Mouse (Mus musculus) midbrain, postnatal 0 days (tissue): Measurements from ENCODE around the gene Hgfac. TPM values are rescaled to one million over a fixed set of nuclear protein-coding genes. Genes with fewer than 3 reads are reported as not detected.

Source experiments
- ATAC-seq: fragments of 200-750 bp; cut with Nextera tagmentation; 2 replicates; pipeline ENCODE4 v1.8.0; 2017; ENCODE audit warnings: moderate number of reproducible peaks, mild to moderate bottlenecking, moderate TSS enrichment, moderate library complexity; ENCODE audit not compliant: low FRiP score
- DNase-seq: peaks from one replicate; pipeline ENCODE4 v3.0.0-alpha.2; 2015; ENCODE audit warnings: low spot score
- H3K27ac ChIP-seq: fragments of 300-500 bp; sonication (generic); 2 replicates; pipeline ENCODE4 v1.5.1; 2014; ENCODE audit warnings: low read depth, mild to moderate bottlenecking, low read length, mixed read lengths
- H3K27me3 ChIP-seq: fragments of 300-500 bp; sonication (generic); 2 replicates; pipeline ENCODE4 v1.6.1; 2014; ENCODE audit warnings: low read length, control low read depth, mixed read lengths; ENCODE audit not compliant: insufficient read depth
- H3K36me3 ChIP-seq: fragments of 300-500 bp; sonication (generic); 2 replicates; pipeline ENCODE4 v1.6.1; 2014; ENCODE audit warnings: low read length, control low read depth, mixed read lengths; ENCODE audit not compliant: insufficient read depth
- H3K4me1 ChIP-seq: fragments of 300-500 bp; sonication (generic); 2 replicates; pipeline ENCODE4 v1.6.1; 2014; ENCODE audit warnings: mild to moderate bottlenecking, control low read depth, antibody characterized with exemption, low read length, mixed read lengths; ENCODE audit not compliant: insufficient read depth
- H3K4me2 ChIP-seq: fragments of 300-500 bp; sonication (generic); 2 replicates; pipeline ENCODE4 v1.6.1; 2014; ENCODE audit warnings: low read depth, mild to moderate bottlenecking, low read length, mixed read lengths; ENCODE audit not compliant: poor library complexity, severe bottlenecking
- H3K4me3 ChIP-seq: fragments of 300-500 bp; sonication (generic); 2 replicates; pipeline ENCODE4 v1.5.1; 2014; ENCODE audit warnings: low read depth, mild to moderate bottlenecking, low read length, moderate library complexity
- H3K9ac ChIP-seq: fragments of 300-500 bp; sonication (generic); replicated peaks from 2 replicates; pipeline ENCODE4 v1.6.1; 2014; ENCODE audit warnings: mild to moderate bottlenecking, low read length, moderate library complexity, mixed read lengths; ENCODE audit not compliant: poor library complexity, severe bottlenecking
- H3K9me3 ChIP-seq: fragments of 300-500 bp; sonication (generic); 2 replicates; pipeline ENCODE4 v1.6.1; 2016; ENCODE audit warnings: low read length, control low read depth
- CTCF ChIP-seq: IDR thresholded peaks from 2 replicates; pipeline ENCODE4 v1.5.1; 2016; ENCODE audit warnings: antibody characterized with exemption, mild to moderate bottlenecking
- WGBS: fragments of 180-500 bp; shearing (Covaris S2); extraction: QIAGEN DNeasy Blood & Tissue Kit; methylation state at CpG from one replicate; pipeline ENCODE4 v1.1.7; 2014; 5-methylcytosine and 5-hydroxymethylcytosine counted together
- polyA plus RNA-seq: library from polyadenylated mRNA; unstranded; fragments of >200 nt; fragmentation: Nextera tagmentation; extraction: Ambion mirVana; gene quantifications from 2 replicates; pipeline ENCODE4 v1.2.1, GENCODE M21; 2015
- total RNA-seq: library from RNA; depleted of rRNA; stranded (reverse); fragments of >200 nt; gene quantifications from 2 replicates; pipeline ENCODE4 v1.2.3, GENCODE M21; 2014

The Hgfac gene
- total and polyA plus RNA-seq, 2 experiments from 2014 or later = 0.11 to 0.23 TPM

DNA sequence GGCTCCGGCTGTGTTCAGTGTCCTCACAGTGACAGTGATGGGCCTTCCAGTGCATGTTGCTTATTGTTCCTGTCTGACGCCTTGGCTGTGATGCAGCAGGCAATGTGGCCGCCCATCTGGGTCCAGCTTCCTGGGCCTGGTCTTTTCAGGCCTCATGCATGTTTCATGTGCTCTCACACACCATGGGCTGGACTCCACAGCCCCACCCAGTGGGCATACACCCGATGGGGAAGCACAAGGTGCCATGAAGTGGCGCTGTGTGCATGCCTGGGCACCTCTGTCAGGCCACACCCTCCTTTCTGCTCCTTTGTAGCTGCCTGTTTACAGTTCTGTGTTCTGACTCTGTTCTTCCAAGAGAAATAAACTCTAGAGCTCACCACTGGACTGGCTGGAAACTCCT, 8.2 kb upstream of the Hgfac start:
- H3K27ac ChIP-seq = no peak overlapping the region
- H3K4me1 ChIP-seq = no peaks in the 10 kb centered on the region
- peak; percentile 46 for TF ChIP-seq CTCF
- DNase-seq = no peak
- no peak for ATAC-seq
- no peaks in the 10 kb centered on the region for H3K9me3 ChIP-seq
- H3K9ac ChIP-seq = no peak overlapping the region
- no peaks in the 10 kb centered on the region for H3K27me3 ChIP-seq
- peaks cover 29% of the 10 kb centered on the region for H3K36me3 ChIP-seq
- no peak overlapping the region for H3K4me2 ChIP-seq
- no peak overlapping the region for H3K4me3 ChIP-seq
- WGBS = 68% methylated on average over 5 of the region's 5 CpGs

DNA sequence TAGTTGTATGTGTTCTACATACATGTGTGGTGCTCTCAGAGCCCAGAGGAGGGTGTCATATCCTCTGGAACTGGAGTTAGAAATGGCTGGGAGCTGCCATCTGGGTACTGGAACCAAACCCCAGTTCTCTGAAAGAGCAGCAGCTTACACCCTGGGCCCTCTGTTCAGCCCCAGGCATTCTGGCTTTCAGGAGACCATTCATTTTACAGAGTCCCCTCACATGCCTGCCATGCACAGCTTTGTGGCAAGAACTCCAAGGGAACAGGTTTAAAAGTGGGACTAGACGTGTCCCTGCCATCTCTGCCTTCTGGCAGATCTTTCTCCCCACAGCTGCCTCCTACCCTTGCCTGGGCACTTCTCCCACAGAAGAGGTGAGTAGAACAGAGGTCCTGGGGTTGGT, 7.7 kb upstream of the Hgfac start:
- 79% methylated on average over 1 of the region's 1 CpGs for WGBS
- Histone ChIP-seq H3K9me3 (no peaks in the 10 kb centered on the region), H3K36me3 (peaks cover 24% of the 10 kb centered on the region), H3K4me3 (no peak overlapping the region), H3K4me2 (no peak overlapping the region), H3K27ac (no peak overlapping the region), H3K9ac (no peak overlapping the region), H3K4me1 (no peaks in the 10 kb centered on the region), H3K27me3 (no peaks in the 10 kb centered on the region)
- ATAC-seq (no peak), DNase-seq (no peak)
- TF ChIP-seq CTCF = no peak

DNA sequence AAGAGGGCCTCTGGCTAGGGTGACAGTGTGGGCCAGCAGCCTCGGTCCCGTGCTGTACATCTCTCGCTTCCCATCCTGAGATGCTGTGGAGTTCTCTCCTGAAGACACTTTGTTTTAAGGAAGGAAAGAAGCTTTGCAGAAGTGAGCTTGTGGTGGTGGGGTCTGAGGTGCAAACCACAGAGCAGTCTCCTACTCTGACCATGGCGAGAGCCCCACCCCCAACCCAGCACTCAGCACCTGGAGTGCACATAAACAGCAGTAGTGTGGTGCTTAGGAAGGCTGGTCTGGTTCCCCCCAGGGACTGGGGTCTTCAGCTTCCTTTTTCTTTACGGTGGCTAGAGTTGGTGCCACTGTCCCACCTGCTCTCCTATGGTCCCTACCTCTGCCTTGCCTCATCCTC, 6.2 kb upstream of the Hgfac start:
- WGBS = 89% methylated on average over 5 of the region's 5 CpGs
- Histone ChIP-seq H3K9me3 (no peaks in the 10 kb centered on the region), H3K4me3 (no peak overlapping the region), H3K27me3 (no peaks in the 10 kb centered on the region), H3K9ac (no peak overlapping the region), H3K27ac (no peak overlapping the region), H3K36me3 (peaks cover 15% of the 10 kb centered on the region), H3K4me1 (no peaks in the 10 kb centered on the region), H3K4me2 (no peak overlapping the region)
- DNase-seq (no peak), ATAC-seq (no peak)
- no peak for TF ChIP-seq CTCF

- Histone ChIP-seq H3K36me3 (peaks cover 13% of the 10 kb centered on the region), H3K4me1 (no peaks in the 10 kb centered on the region), H3K4me3 (no peak overlapping the region), H3K27me3 (no peaks in the 10 kb centered on the region), H3K9me3 (no peaks in the 10 kb centered on the region), H3K27ac (no peak overlapping the region), H3K4me2 (no peak overlapping the region), H3K9ac (no peak overlapping the region)
- no peak for TF ChIP-seq CTCF
- WGBS = 77% methylated on average over 4 of the region's 4 CpGs
- ATAC-seq (no peak), DNase-seq (no peak)
Observed at GRCm38 (mm10) chr5:35035795-35036194, 5.5 kb upstream of the Hgfac start.

GRCm38 (mm10) chr5:35037438-35037837, 3.9 kb upstream of the Hgfac start:
- Histone ChIP-seq H3K9ac (no peak overlapping the region), H3K27me3 (no peaks in the 10 kb centered on the region), H3K9me3 (no peaks in the 10 kb centered on the region), H3K4me2 (no peak overlapping the region), H3K36me3 (peaks cover 7% of the 10 kb centered on the region), H3K4me1 (no peaks in the 10 kb centered on the region), H3K4me3 (no peak overlapping the region), H3K27ac (no peak overlapping the region)
- DNase-seq (no peak), ATAC-seq (no peak)
- TF ChIP-seq CTCF = no peak

- Histone ChIP-seq H3K27me3 (no peaks in the 10 kb centered on the region), H3K9me3 (no peaks in the 10 kb centered on the region), H3K9ac (no peak overlapping the region), H3K36me3 (no peaks in the 10 kb centered on the region), H3K4me2 (no peak overlapping the region), H3K4me1 (no peaks in the 10 kb centered on the region), H3K27ac (no peak overlapping the region), H3K4me3 (no peak overlapping the region)
- ATAC-seq = peak; percentile 6; the same call in 1 of the 2 replicates
- 79% methylated on average over 10 of the region's 10 CpGs for WGBS
- DNase-seq = no peak
- no peak for TF ChIP-seq CTCF
Observed at GRCm38 (mm10) chr5:35042431-35043109, 1.3 kb downstream of the Hgfac start.
